In genomic region chr12:111038976-111039612, GRCm38 (mm10) we compare ENCODE assay signal across 8 mouse cellular contexts. TPM values are rescaled to one million over a fixed set of nuclear protein-coding genes. Genes with fewer than 3 reads are reported as not detected.
DNase-seq lines count a peak whose midpoint lies in the region; ATAC-seq lines count a peak whose summit lies in the region.

Gene Rcor1, plus strand, starts transcription at chr12:111039351.

- H3K36me3 ChIP-seq in heart, embryonic 14.5 days (ENCODE audit: control insufficient read depth, insufficient read depth, low read length): peaks cover 15% of the 10 kb centered on the region
- H3K36me3 ChIP-seq in liver, embryonic 13.5 days: peaks cover 13% of the 10 kb centered on the region
- H3K36me3 ChIP-seq in stomach, embryonic 16.5 days (ENCODE audit: control insufficient read depth, insufficient read depth, low read length): 0 out of 2 replicates have a peak, but pooled peaks cover under 1% of the 10 kb centered on the region

- peak within 1 kb of the TSS; percentile 99 for H3K27ac ChIP-seq in heart, embryonic 14.5 days (replicated peaks in 1 of 2; ENCODE audit: control insufficient read depth in 1 of 2, insufficient read depth in 1 of 2, low read depth in 2 of 2, low read length in 2 of 2)
- H3K27ac ChIP-seq in liver, embryonic 13.5 days: peak within 1 kb of the TSS; percentile 97
- H3K27ac ChIP-seq in stomach, embryonic 16.5 days (ENCODE audit: low read length): peak within 1 kb of the TSS; percentile 99

- peak; percentile 97 for ATAC-seq in CD4-positive, CD25-positive, alpha-beta regulatory T cell, adult 4 months
- peak; percentile 95 for ATAC-seq in heart, embryonic 14.5 days (ENCODE audit: insufficient number of reproducible peaks, insufficient read depth, low FRiP score, low read depth)
- peak; percentile 95 for ATAC-seq in liver, embryonic 13.5 days (ENCODE audit: low read depth)
- ATAC-seq in stomach, embryonic 16.5 days (ENCODE audit: insufficient read depth, low FRiP score): peak; percentile 98

- H3K4me2 ChIP-seq in heart, embryonic 14.5 days (ENCODE audit: low read length): peak within 1 kb of the TSS; percentile 96
- peak within 1 kb of the TSS; percentile 99 for H3K4me2 ChIP-seq in liver, embryonic 13.5 days
- H3K4me2 ChIP-seq in stomach, embryonic 16.5 days (ENCODE audit: low read depth, low read length): peak within 1 kb of the TSS; percentile 86

- H3K4me1 ChIP-seq in heart, embryonic 14.5 days (ENCODE audit: control insufficient read depth in 2 of 2, insufficient read depth in 2 of 2, low read length in 2 of 2): peaks cover 13 to 20% of the 10 kb centered on the region in 2 experiments
- H3K4me1 ChIP-seq in liver, embryonic 13.5 days (replicated peaks): peaks cover 80% of the 10 kb centered on the region
- H3K4me1 ChIP-seq in stomach, embryonic 16.5 days (ENCODE audit: control insufficient read depth, insufficient read depth, low read length): peaks cover 17% of the 10 kb centered on the region

- no peaks in the 10 kb centered on the region for H3K9me3 ChIP-seq in heart, embryonic 14.5 days (ENCODE audit: control insufficient read depth, low read length)
- H3K9me3 ChIP-seq in liver, embryonic 13.5 days (replicated peaks): no peaks in the 10 kb centered on the region
- H3K9me3 ChIP-seq in stomach, embryonic 16.5 days (replicated peaks; ENCODE audit: control insufficient read depth, low read length): no peaks in the 10 kb centered on the region

- WGBS in heart, embryonic 14.5 days: under 1% methylated on average over 38 of the region's 76 CpGs
- under 1% methylated on average over 76 of the region's 76 CpGs for WGBS in liver, embryonic 13.5 days (ENCODE audit: insufficient replicate concordance)
- WGBS in stomach, embryonic 16.5 days: under 1% methylated on average over 72 of the region's 76 CpGs

- peak within 1 kb of the TSS; percentile 94 to 99 for H3K4me3 ChIP-seq in heart, embryonic 14.5 days (ENCODE audit: control insufficient read depth in 1 of 2, insufficient read depth in 1 of 2, low read depth in 1 of 2, low read length in 2 of 2)
- peak within 1 kb of the TSS; percentile 91 for H3K4me3 ChIP-seq in liver, embryonic 13.5 days (replicated peaks)
- peak within 1 kb of the TSS; percentile 93 for H3K4me3 ChIP-seq in stomach, embryonic 16.5 days (replicated peaks; ENCODE audit: low read length)

- DNase-seq in c-Kit-negative CD71-positive TER-119-positive erythroid progenitor cells, embryonic 14.5 days (ENCODE audit: low read depth, low spot score): peak; percentile 99
- peak; percentile 97 for DNase-seq in fibroblast of lung, adult 2 months (ENCODE audit: low read depth)
- DNase-seq in kidney, postnatal 14 days: peak; percentile 100
- peak; percentile 100 for DNase-seq in liver, embryonic 13.5 days
- peak; percentile 98 for DNase-seq in neural tube, embryonic 10.5 days (ENCODE audit: extremely low spot score, low spot score)

- H3K9ac ChIP-seq in heart, embryonic 14.5 days (ENCODE audit: low read length): peak within 1 kb of the TSS; percentile 99
- peak within 1 kb of the TSS; percentile 99 for H3K9ac ChIP-seq in liver, embryonic 13.5 days
- peak within 1 kb of the TSS; percentile 99 for H3K9ac ChIP-seq in stomach, embryonic 16.5 days (ENCODE audit: low read length)

- no peaks in the 10 kb centered on the region for H3K27me3 ChIP-seq in heart, embryonic 14.5 days (ENCODE audit: control insufficient read depth, insufficient read depth, low read length)
- H3K27me3 ChIP-seq in liver, embryonic 13.5 days: no peaks in the 10 kb centered on the region
- H3K27me3 ChIP-seq in stomach, embryonic 16.5 days (ENCODE audit: control insufficient read depth, insufficient read depth, low read length): no peaks in the 10 kb centered on the region

RNA-seq across cellular contexts. Expression of gene Rcor1, which starts in this region (rescaled TPM):
- polyA plus RNA-seq in CD4-positive, CD25-positive, alpha-beta regulatory T cell, adult 4 months (2017; shearing (Covaris generic)): 10 to 100 TPM; 11.7 to 16.0 TPM
- 12.3 and 12.6 TPM in 2 replicates for polyA plus RNA-seq in heart, embryonic 14.5 days (2014; fragmentation: Nextera tagmentation; extraction: Ambion mirVana)
- 5.8 and 6.1 TPM in 2 replicates for polyA plus RNA-seq in liver, embryonic 13.5 days (2015; fragmentation: Nextera tagmentation; extraction: Ambion mirVana)
- 9.5 and 10.9 TPM in 2 replicates for polyA plus RNA-seq in stomach, embryonic 16.5 days (2015; fragmentation: Nextera tagmentation; extraction: Ambion mirVana)

Comparison
In these comparisons a context has a peak if more than half of its experiments do, and no peak if none do; other contexts are left out.
1. Peak in every context shown above with its lines: DNase-seq, ATAC-seq, H3K4me3 ChIP-seq and H3K27ac ChIP-seq.